Mouse (Mus musculus) thymus, adult 2 months (tissue): ENCODE data around the gene Catsper2. TPM values are rescaled to one million over a fixed set of nuclear protein-coding genes. Genes with fewer than 3 reads are reported as not detected.

Source experiments
- DNase-seq: peaks from one replicate; pipeline ENCODE4 v3.0.0; 2021
- H3K27ac ChIP-seq: fragments of 200-500 bp; 2 replicates; pipeline ENCODE4 v1.5.1; 2012; ENCODE audit warnings: low read length, control low read depth; ENCODE audit not compliant: control insufficient read depth, insufficient read depth
- H3K27me3 ChIP-seq: fragments of 200-500 bp; 2 replicates; pipeline ENCODE4 v1.6.1; 2012; ENCODE audit warnings: mild to moderate bottlenecking, low read length, moderate library complexity, mixed read lengths; ENCODE audit not compliant: control insufficient read depth, insufficient read depth
- H3K36me3 ChIP-seq: fragments of 200-500 bp; 2 replicates; pipeline ENCODE4 v1.6.1; 2012; ENCODE audit warnings: mild to moderate bottlenecking, low read length, moderate library complexity; ENCODE audit not compliant: control insufficient read depth, insufficient read depth
- H3K4me1 ChIP-seq: fragments of 200-500 bp; replicated peaks from 2 replicates; pipeline ENCODE4 v1.6.1; 2012; ENCODE audit warnings: low read length; ENCODE audit not compliant: control insufficient read depth, insufficient read depth
- H3K4me3 ChIP-seq: fragments of 200-500 bp; 2 replicates; pipeline ENCODE4 v1.5.1; 2012; ENCODE audit warnings: mild to moderate bottlenecking, low read length, control low read depth, moderate library complexity; ENCODE audit not compliant: control insufficient read depth, insufficient read depth
- CTCF ChIP-seq: fragments of 200-500 bp; IDR thresholded peaks from 2 replicates; pipeline ENCODE4 v1.5.1; 2012; ENCODE audit warnings: mild to moderate bottlenecking, control low read depth, low read length, moderate library complexity, borderline replicate concordance; ENCODE audit not compliant: control insufficient read depth, poor library complexity, insufficient read depth; ENCODE audit errors: extremely low read depth
- POLR2A ChIP-seq: fragments of 200-500 bp; IDR thresholded peaks from 2 replicates; pipeline ENCODE4 v1.6.1; 2012; ENCODE audit warnings: mild to moderate bottlenecking, low read length, control low read depth, moderate library complexity; ENCODE audit not compliant: control insufficient read depth, poor library complexity, insufficient read depth; ENCODE audit errors: extremely low read depth
- WGBS: fragments of 180-500 bp; shearing (Covaris S2); methylation state at CpG from one replicate; pipeline ENCODE4 v1.1.7; 2018; 5-methylcytosine and 5-hydroxymethylcytosine counted together
- polyA plus RNA-seq: library from polyadenylated mRNA; depleted of rRNA; stranded (reverse); fragments of >200 nt; gene quantifications from 2 replicates; pipeline ENCODE4 v1.2.3, GENCODE M21; 2012

The Catsper2 gene
- polyA plus RNA-seq, 1 experiment, result 2.6 TPM

- TF ChIP-seq POLR2A (no peak), CTCF (no peak)
- no peak overlapping the region for H3K27ac ChIP-seq
- 82% methylated on average over 5 of the region's 5 CpGs for WGBS
- H3K27me3 ChIP-seq, result no peaks in the 10 kb centered on the region
- no peak for DNase-seq
- no peak overlapping the region for H3K4me3 ChIP-seq
- H3K4me1 ChIP-seq, result peaks cover 11% of the 10 kb centered on the region
- H3K36me3 ChIP-seq, result peaks cover 25% of the 10 kb centered on the region
These were observed 27.4 kb upstream of the Catsper2 start for GRCm38 (mm10) chr2:121440834-121441605.

GRCm38 (mm10) chr2:121439746-121440145, 26.2 kb upstream of the Catsper2 start:
- DNase-seq, result no peak
- no peak overlapping the region for H3K27ac ChIP-seq
- peaks cover 37% of the 10 kb centered on the region for H3K36me3 ChIP-seq
- H3K27me3 ChIP-seq, result no peaks in the 10 kb centered on the region
- peaks cover 11% of the 10 kb centered on the region for H3K4me1 ChIP-seq
- 95% methylated on average over 4 of the region's 4 CpGs for WGBS
- no peak for TF ChIP-seq CTCF
- no peak for TF ChIP-seq POLR2A
- no peak overlapping the region for H3K4me3 ChIP-seq

DNA sequence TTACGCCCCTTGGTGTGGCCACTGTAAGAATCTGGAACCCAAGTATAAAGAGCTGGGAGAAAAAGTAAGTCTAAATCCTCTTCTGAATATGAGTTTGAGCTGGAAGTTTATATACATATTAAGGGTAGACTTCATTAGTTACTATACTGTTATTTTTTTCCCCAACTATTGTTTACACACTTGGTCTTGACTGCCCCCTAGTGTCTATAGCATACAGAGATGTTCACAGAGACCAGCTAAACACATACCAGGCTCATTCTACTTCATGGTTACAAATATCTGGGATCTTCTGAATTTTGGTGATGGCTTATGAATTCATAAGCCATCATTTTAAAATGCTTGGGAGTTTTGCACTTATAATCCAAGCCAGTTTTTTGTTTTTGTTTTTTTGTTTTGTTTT, 21.3 kb upstream of the Catsper2 start:
- H3K27me3 ChIP-seq, result no peaks in the 10 kb centered on the region
- H3K4me1 ChIP-seq, result no peaks in the 10 kb centered on the region
- H3K27ac ChIP-seq, result no peak overlapping the region
- H3K4me3 ChIP-seq, result no peak overlapping the region
- DNase-seq, result no peak
- WGBS, result 100% methylated on average over 1 of the region's 1 CpGs
- peaks cover 86% of the 10 kb centered on the region for H3K36me3 ChIP-seq
- TF ChIP-seq POLR2A (no peak), CTCF (no peak)

- TF ChIP-seq CTCF (no peak), POLR2A (no peak)
- Histone ChIP-seq H3K4me1 (no peaks in the 10 kb centered on the region), H3K4me3 (no peak overlapping the region), H3K27ac (no peak overlapping the region), H3K27me3 (no peaks in the 10 kb centered on the region), H3K36me3 (peaks cover 73% of the 10 kb centered on the region)
- DNase-seq, result no peak
- WGBS, result 83% methylated on average over 2 of the region's 2 CpGs
These were observed 12.3 kb upstream of the Catsper2 start for GRCm38 (mm10) chr2:121425890-121426289.

DNA sequence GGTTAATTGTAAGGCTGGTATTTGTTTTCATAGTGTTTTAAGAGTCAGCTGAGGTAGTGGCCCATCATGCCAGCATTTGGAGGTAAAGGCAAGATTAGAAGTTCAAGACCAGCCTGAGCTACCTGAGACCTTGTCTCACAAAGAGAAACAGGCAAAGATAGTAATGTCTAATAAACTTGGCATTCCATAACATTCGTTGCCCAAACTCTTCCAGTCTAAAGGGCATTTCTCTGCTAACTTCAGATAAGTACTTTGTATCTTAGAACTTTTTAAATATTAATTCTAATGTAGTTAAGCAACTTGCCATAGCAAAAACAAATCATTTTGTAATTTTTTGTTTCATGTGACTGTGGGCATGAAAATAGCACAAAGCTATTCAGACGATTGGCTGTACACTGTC, 9.6 kb upstream of the Catsper2 start:
- 83% methylated on average over 2 of the region's 2 CpGs for WGBS
- TF ChIP-seq POLR2A (no peak), CTCF (no peak)

DNA sequence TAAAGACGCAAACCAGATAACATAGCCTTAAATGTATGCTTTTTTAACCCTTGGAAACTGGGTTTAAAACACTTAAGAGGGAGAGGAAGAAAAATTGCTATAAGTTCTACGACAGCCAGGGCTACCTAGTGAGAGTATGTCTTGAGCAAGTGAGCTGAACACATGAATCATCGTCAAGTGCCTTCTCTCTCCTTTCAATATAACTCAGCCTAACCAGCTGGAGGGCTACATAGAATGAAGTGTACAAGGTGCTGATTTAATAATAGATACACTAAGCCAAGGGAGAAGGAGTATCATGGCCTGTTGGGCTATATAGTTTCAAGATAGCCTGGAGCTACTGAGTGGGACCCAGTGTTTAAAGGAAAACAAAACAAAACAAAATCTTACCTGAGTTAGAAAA, 4.9 kb upstream of the Catsper2 start:
- TF ChIP-seq POLR2A, result no peak
- TF ChIP-seq CTCF, result no peak
- H3K4me1 ChIP-seq, result 0 out of 2 replicates have a peak, but pooled peaks cover 3% of the 10 kb centered on the region
- H3K4me3 ChIP-seq, result no peak overlapping the region
- peaks cover 30% of the 10 kb centered on the region for H3K36me3 ChIP-seq
- 87% methylated on average over 3 of the region's 3 CpGs for WGBS
- no peak overlapping the region for H3K27ac ChIP-seq
- no peaks in the 10 kb centered on the region for H3K27me3 ChIP-seq
- DNase-seq, result no peak

More for the DNA sequence above, 9.6 kb upstream of the Catsper2 start:
- Histone ChIP-seq H3K36me3 (peaks cover 62% of the 10 kb centered on the region), H3K27ac (no peak overlapping the region), H3K4me3 (no peak overlapping the region), H3K4me1 (no peaks in the 10 kb centered on the region), H3K27me3 (no peaks in the 10 kb centered on the region)
- no peak for DNase-seq
